Comparison of ENCODE assay signal across 8 mouse cellular contexts in the genomic region with DNA sequence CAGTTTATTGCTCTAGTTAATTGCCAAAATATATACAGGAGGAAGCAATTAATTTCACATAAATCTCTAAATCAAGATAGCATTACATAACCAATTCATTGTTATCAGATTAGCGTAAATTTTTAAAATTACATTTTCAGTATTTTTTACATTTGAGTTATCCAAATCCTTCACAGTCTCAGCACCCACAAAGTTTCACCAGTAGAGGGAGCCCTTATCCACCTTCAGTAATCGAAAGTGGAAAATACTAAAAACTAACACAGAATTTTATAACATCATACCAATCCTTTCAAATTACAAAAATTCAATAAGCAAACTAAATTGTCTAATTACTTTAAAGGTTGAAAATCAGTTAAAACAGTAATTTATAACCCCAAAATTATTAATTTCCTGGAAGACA.
DNase-seq lines count a peak whose midpoint lies in the region; ATAC-seq and TF ChIP-seq lines count a peak whose summit lies in the region.

No protein-coding gene starts in this region.

- no peaks in the 10 kb centered on the region for H3K4me1 ChIP-seq in midbrain, embryonic 11.5 days (ENCODE audit: control insufficient read depth, insufficient read depth, low read length)
- no peaks in the 10 kb centered on the region for H3K4me1 ChIP-seq in midbrain, embryonic 15.5 days

- DNase-seq in gastrocnemius, adult 2 months: no peak
- no peak for DNase-seq in gastrocnemius, postnatal 14 days
- DNase-seq in midbrain, embryonic 11.5 days (ENCODE audit: low spot score, missing footprints): no peak
- DNase-seq in cerebellum, postnatal 25 days: peak; percentile 4 to 54
- peak; percentile 10 for DNase-seq in lung, postnatal 36 days
- DNase-seq in spleen, adult 18-20 months: no peak

- no peak overlapping the region for H3K4me2 ChIP-seq in midbrain, embryonic 11.5 days
- no peak overlapping the region for H3K4me2 ChIP-seq in midbrain, embryonic 15.5 days

- TF ChIP-seq CTCF in gastrocnemius, adult 2 months (IDR thresholded peaks at IDR 0.05): peak; percentile 76

- ATAC-seq in midbrain, embryonic 11.5 days (ENCODE audit: low FRiP score): 0 out of 2 replicates have a peak, but pooled peaks have one; percentile 19
- no peak for ATAC-seq in midbrain, embryonic 15.5 days (replicated peaks)
- no peak for ATAC-seq in erythroblast, adult 5-6 weeks (replicated peaks; ENCODE audit: low FRiP score, poor library complexity, severe bottlenecking)

- H3K9me3 ChIP-seq in midbrain, embryonic 11.5 days (ENCODE audit: control insufficient read depth, low read length): no peaks in the 10 kb centered on the region
- H3K9me3 ChIP-seq in midbrain, embryonic 15.5 days: no peaks in the 10 kb centered on the region

- intact Hi-C loops in gastrocnemius, adult 2 months (cut with DNase I): no loop called here
- intact Hi-C loops in gastrocnemius, postnatal 14 days (cut with DNase I; ENCODE audit: low total_unique reads): no loop called here

- no peak overlapping the region for H3K27ac ChIP-seq in gastrocnemius, adult 2 months
- H3K27ac ChIP-seq in midbrain, embryonic 11.5 days (ENCODE audit: low read depth, low read length): no peak overlapping the region
- H3K27ac ChIP-seq in midbrain, embryonic 15.5 days: no peak overlapping the region

- 39% methylated on average over 2 of the region's 2 CpGs for WGBS in midbrain, embryonic 11.5 days
- WGBS in midbrain, embryonic 15.5 days: 30% methylated on average over 2 of the region's 2 CpGs

- no peaks in the 10 kb centered on the region for H3K27me3 ChIP-seq in midbrain, embryonic 11.5 days (ENCODE audit: control insufficient read depth, insufficient read depth, low read length)
- H3K27me3 ChIP-seq in midbrain, embryonic 15.5 days (replicated peaks): no peaks in the 10 kb centered on the region

- H3K4me3 ChIP-seq in gastrocnemius, adult 2 months: no peak overlapping the region
- no peak overlapping the region for H3K4me3 ChIP-seq in midbrain, embryonic 11.5 days (ENCODE audit: low read depth, low read length)
- no peak overlapping the region for H3K4me3 ChIP-seq in midbrain, embryonic 15.5 days

- no peaks in the 10 kb centered on the region for H3K36me3 ChIP-seq in midbrain, embryonic 11.5 days (ENCODE audit: control insufficient read depth, insufficient read depth, low read length)
- H3K36me3 ChIP-seq in midbrain, embryonic 15.5 days (replicated peaks): no peaks in the 10 kb centered on the region

- H3K9ac ChIP-seq in midbrain, embryonic 11.5 days (ENCODE audit: low read length): no peak overlapping the region
- no peak overlapping the region for H3K9ac ChIP-seq in midbrain, embryonic 15.5 days

Comparison
In these comparisons a context has a peak if more than half of its experiments do, and no peak if none do; other contexts are left out.
1. DNase-seq: peak in cerebellum, postnatal 25 days (2 of 2) and lung, postnatal 36 days (single experiment); none in gastrocnemius, adult 2 months (single experiment), gastrocnemius, postnatal 14 days (single experiment), midbrain, embryonic 11.5 days (single experiment) and spleen, adult 18-20 months (0 of 2).